Mouse (Mus musculus): ENCODE measurements around the gene Utrn. TPM values are rescaled to one million over a fixed set of nuclear protein-coding genes. Genes with fewer than 3 reads are reported as not detected.

The Utrn gene
- total and polyA plus RNA-seq, 3 experiments: 9.4 to 115 (median 71.5) TPM

- Histone ChIP-seq H3K27me3 (ENCODE audit: insufficient read depth, low read length) (no peaks in the 10 kb centered on the region), H3K36me3 (replicated peaks) (peaks cover 90% of the 10 kb centered on the region), H3K9me3 (replicated peaks) (no peaks in the 10 kb centered on the region), H3K4me3 (ENCODE audit: low read depth, low read length) (no peak overlapping the region), H3K4me1 (ENCODE audit: insufficient read depth, low read depth, low read length) (peaks cover 22% of the 10 kb centered on the region)
- DNase-seq (ENCODE audit: low spot score) (no peak), ATAC-seq (ENCODE audit: extremely low read depth, insufficient number of reproducible peaks, low FRiP score, poor library complexity, severe bottlenecking) (no peak)
- TF ChIP-seq TAL1 (conservative IDR thresholded peaks at IDR 0.05; ENCODE audit: low read depth, low read length) (no peak), POLR2AphosphoS5 (IDR thresholded peaks at IDR 0.05; ENCODE audit: insufficient replicate concordance, low read depth, low read length) (no peak)
Observed at GRCm38 (mm10) chr10:12716657-12717327, 152.4 kb downstream of the Utrn start.

- H3K4me1 ChIP-seq (ENCODE audit: insufficient read depth, low read depth, low read length): peaks cover 13% of the 10 kb centered on the region; the same call in 1 of the 2 replicates
- H3K27me3 ChIP-seq (ENCODE audit: insufficient read depth, low read length): no peaks in the 10 kb centered on the region
- H3K36me3 ChIP-seq (replicated peaks): peaks cover 93% of the 10 kb centered on the region
- H3K9me3 ChIP-seq (replicated peaks): no peaks in the 10 kb centered on the region
- H3K4me3 ChIP-seq (ENCODE audit: low read depth, low read length): no peak overlapping the region
- ATAC-seq (ENCODE audit: extremely low read depth, insufficient number of reproducible peaks, low FRiP score, poor library complexity, severe bottlenecking) (no peak), DNase-seq (ENCODE audit: low spot score) (no peak)
- TF ChIP-seq GATA2 (IDR thresholded peaks at IDR 0.05; ENCODE audit: borderline replicate concordance, low read depth, low read length) (no peak), POLR2AphosphoS5 (IDR thresholded peaks at IDR 0.05; ENCODE audit: insufficient replicate concordance, low read depth, low read length) (no peak), GATA1 (IDR thresholded peaks at IDR 0.05; ENCODE audit: borderline replicate concordance, low read length) (no peak), TAL1 (conservative IDR thresholded peaks at IDR 0.05; ENCODE audit: low read depth, low read length) (no peak), CTCF (IDR thresholded peaks at IDR 0.05; ENCODE audit: low read depth, low read length) (no peak)
Observed at GRCm38 (mm10) chr10:12713236-12713855, 155.8 kb downstream of the Utrn start.

- ATAC-seq (ENCODE audit: extremely low read depth, insufficient number of reproducible peaks, low FRiP score, poor library complexity, severe bottlenecking): no peak
- peaks cover 89% of the 10 kb centered on the region for H3K36me3 ChIP-seq (replicated peaks)
Observed at GRCm38 (mm10) chr10:12711332-12711831, 157.8 kb downstream of the Utrn start.

GRCm38 (mm10) chr10:12706516-12706915 is 162.6 kb downstream of the Utrn start:
- peaks cover 77% of the 10 kb centered on the region for H3K36me3 ChIP-seq (replicated peaks)
- TF ChIP-seq GATA1 (IDR thresholded peaks at IDR 0.05; ENCODE audit: borderline replicate concordance, low read length) (no peak), CTCF (IDR thresholded peaks at IDR 0.05; ENCODE audit: low read depth, low read length) (no peak), GATA2 (IDR thresholded peaks at IDR 0.05; ENCODE audit: borderline replicate concordance, low read depth, low read length) (no peak), POLR2AphosphoS5 (IDR thresholded peaks at IDR 0.05; ENCODE audit: insufficient replicate concordance, low read depth, low read length) (no peak), TAL1 (conservative IDR thresholded peaks at IDR 0.05; ENCODE audit: low read depth, low read length) (no peak)
- ATAC-seq (ENCODE audit: extremely low read depth, insufficient number of reproducible peaks, low FRiP score, poor library complexity, severe bottlenecking) (no peak), DNase-seq (ENCODE audit: low spot score) (no peak)
- H3K4me1 ChIP-seq (ENCODE audit: insufficient read depth, low read depth, low read length): peaks cover 51% of the 10 kb centered on the region
- no peaks in the 10 kb centered on the region for H3K27me3 ChIP-seq (ENCODE audit: insufficient read depth, low read length)
- no peak overlapping the region for H3K4me3 ChIP-seq (ENCODE audit: low read depth, low read length)
- H3K9me3 ChIP-seq (replicated peaks): no peaks in the 10 kb centered on the region

More at GRCm38 (mm10) chr10:12711332-12711831, 157.8 kb downstream of the Utrn start:
- H3K9me3 ChIP-seq (replicated peaks): no peaks in the 10 kb centered on the region
- H3K4me3 ChIP-seq (ENCODE audit: low read depth, low read length): no peak overlapping the region
- H3K27me3 ChIP-seq (ENCODE audit: insufficient read depth, low read length): no peaks in the 10 kb centered on the region
- peaks cover 15% of the 10 kb centered on the region for H3K4me1 ChIP-seq (ENCODE audit: insufficient read depth, low read depth, low read length)
- no peak for TF ChIP-seq CTCF (IDR thresholded peaks at IDR 0.05; ENCODE audit: low read depth, low read length)
- no peak for TF ChIP-seq TAL1 (conservative IDR thresholded peaks at IDR 0.05; ENCODE audit: low read depth, low read length)
- no peak for TF ChIP-seq POLR2AphosphoS5 (IDR thresholded peaks at IDR 0.05; ENCODE audit: insufficient replicate concordance, low read depth, low read length)
- TF ChIP-seq GATA2 (IDR thresholded peaks at IDR 0.05; ENCODE audit: borderline replicate concordance, low read depth, low read length): no peak
- TF ChIP-seq GATA1 (IDR thresholded peaks at IDR 0.05; ENCODE audit: borderline replicate concordance, low read length): no peak
- no peak for DNase-seq (ENCODE audit: low spot score)

- DNase-seq (ENCODE audit: low spot score) (no peak), ATAC-seq (ENCODE audit: extremely low read depth, insufficient number of reproducible peaks, low FRiP score, poor library complexity, severe bottlenecking) (peak; percentile 70)
- peaks cover 78% of the 10 kb centered on the region for H3K36me3 ChIP-seq (replicated peaks)
- H3K9me3 ChIP-seq (replicated peaks): no peaks in the 10 kb centered on the region
- TF ChIP-seq TAL1 (conservative IDR thresholded peaks at IDR 0.05; ENCODE audit: low read depth, low read length) (0 out of 2 replicates have a peak, but pooled peaks have one; percentile 11), GATA2 (IDR thresholded peaks at IDR 0.05; ENCODE audit: borderline replicate concordance, low read depth, low read length) (no peak), POLR2AphosphoS5 (IDR thresholded peaks at IDR 0.05; ENCODE audit: insufficient replicate concordance, low read depth, low read length) (no peak), CTCF (IDR thresholded peaks at IDR 0.05; ENCODE audit: low read depth, low read length) (no peak), GATA1 (IDR thresholded peaks at IDR 0.05; ENCODE audit: borderline replicate concordance, low read length) (no peak)
- H3K4me1 ChIP-seq (ENCODE audit: insufficient read depth, low read depth, low read length): peaks cover 53% of the 10 kb centered on the region
- H3K27me3 ChIP-seq (ENCODE audit: insufficient read depth, low read length): no peaks in the 10 kb centered on the region
- H3K4me3 ChIP-seq (ENCODE audit: low read depth, low read length): no peak overlapping the region
Observed at GRCm38 (mm10) chr10:12705990-12706389, 163.2 kb downstream of the Utrn start.

- no peaks in the 10 kb centered on the region for H3K9me3 ChIP-seq (replicated peaks)
- peaks cover 53% of the 10 kb centered on the region for H3K4me1 ChIP-seq (ENCODE audit: insufficient read depth, low read depth, low read length)
- H3K36me3 ChIP-seq (replicated peaks): peaks cover 68% of the 10 kb centered on the region
- no peak for ATAC-seq (ENCODE audit: extremely low read depth, insufficient number of reproducible peaks, low FRiP score, poor library complexity, severe bottlenecking)
- TF ChIP-seq TAL1 (conservative IDR thresholded peaks at IDR 0.05; ENCODE audit: low read depth, low read length): no peak
- no peak for DNase-seq (ENCODE audit: low spot score)
- no peaks in the 10 kb centered on the region for H3K27me3 ChIP-seq (ENCODE audit: insufficient read depth, low read length)
- no peak overlapping the region for H3K4me3 ChIP-seq (ENCODE audit: low read depth, low read length)
Observed at GRCm38 (mm10) chr10:12704290-12704689, 164.9 kb downstream of the Utrn start.
